Mouse (Mus musculus): ENCODE results near the gene Gpank1. TPM values are rescaled to one million over a fixed set of nuclear protein-coding genes. Genes with fewer than 3 reads are reported as not detected.

Gene Gpank1
- total RNA-seq, 2 experiments from 2014 or later, result 20.3 to 36.8 TPM

Other genes with a start within 250 kb of the Gpank1 start
Only the 30 nearest of the 42 such genes appear.
- 187 and 253 TPM in 2 replicates for gene Lsm2, start 139.6 kb upstream of the Gpank1 start, total RNA-seq (2015)
- 71.7 and 78.0 TPM in 2 replicates for gene Lsm2, start 139.6 kb upstream of the Gpank1 start, total RNA-seq (2017)
- gene Vars, start 120.5 kb upstream of the Gpank1 start, total RNA-seq (2015), result 60.5 and 77.5 TPM in 2 replicates
- gene Vars, start 120.5 kb upstream of the Gpank1 start, total RNA-seq (2017), result 239 and 292 TPM in 2 replicates
- gene Vwa7, start 104.9 kb upstream of the Gpank1 start, total RNA-seq (2015), result not detected in 2 replicates
- gene Vwa7, start 104.9 kb upstream of the Gpank1 start, total RNA-seq (2017), result 0.17 TPM in 1 of 2 replicates, not detected in the other
- 0.93 and 1.9 TPM in 2 replicates for gene Sapcd1, start 93.4 kb upstream of the Gpank1 start, total RNA-seq (2015)
- gene Sapcd1, start 93.4 kb upstream of the Gpank1 start, total RNA-seq (2017), result 1.5 TPM in 1 of 2 replicates, not detected in the other
- gene Msh5, start 74.7 kb upstream of the Gpank1 start, total RNA-seq (2015), result 4.2 and 5.7 TPM in 2 replicates
- 2.4 and 3.5 TPM in 2 replicates for gene Msh5, start 74.7 kb upstream of the Gpank1 start, total RNA-seq (2017)
- gene Clic1, start 71.5 kb upstream of the Gpank1 start, total RNA-seq (2015), result 209 and 248 TPM in 2 replicates
- 225 and 254 TPM in 2 replicates for gene Clic1, start 71.5 kb upstream of the Gpank1 start, total RNA-seq (2017)
- 1.8 and 2.6 TPM in 2 replicates for gene Ddah2, start 62.4 kb upstream of the Gpank1 start, total RNA-seq (2015)
- 1.9 and 3.5 TPM in 2 replicates for gene Ddah2, start 62.4 kb upstream of the Gpank1 start, total RNA-seq (2017)
- gene Ly6g6c, start 56.1 kb upstream of the Gpank1 start, total RNA-seq (2015), result not detected in 2 replicates
- not detected in 2 replicates for gene Ly6g6c, start 56.1 kb upstream of the Gpank1 start, total RNA-seq (2017)
- not detected in 2 replicates for gene Mpig6b, start 55.3 kb upstream of the Gpank1 start, total RNA-seq (2015)
- not detected in 2 replicates for gene Mpig6b, start 55.3 kb upstream of the Gpank1 start, total RNA-seq (2017)
- not detected in 2 replicates for gene Ly6g6e, start 44.6 kb upstream of the Gpank1 start, total RNA-seq (2015)
- not detected in 2 replicates for gene Ly6g6e, start 44.6 kb upstream of the Gpank1 start, total RNA-seq (2017)
- not detected in 2 replicates for gene Ly6g6d, start 43.4 kb upstream of the Gpank1 start, total RNA-seq (2015)
- gene Ly6g6d, start 43.4 kb upstream of the Gpank1 start, total RNA-seq (2017), result not detected in 2 replicates
- not detected in 2 replicates for gene Ly6g6f, start 35.8 kb upstream of the Gpank1 start, total RNA-seq (2015)
- not detected in 2 replicates for gene Ly6g6f, start 35.8 kb upstream of the Gpank1 start, total RNA-seq (2017)
- gene Abhd16a, start 32.2 kb upstream of the Gpank1 start, total RNA-seq (2015), result 17.5 and 21.1 TPM in 2 replicates
- 22.7 and 26.0 TPM in 2 replicates for gene Abhd16a, start 32.2 kb upstream of the Gpank1 start, total RNA-seq (2017)
- not detected in 2 replicates for gene Ly6g5c, start 13.2 kb upstream of the Gpank1 start, total RNA-seq (2015)
- gene Ly6g5c, start 13.2 kb upstream of the Gpank1 start, total RNA-seq (2017), result not detected in 2 replicates
- gene Ly6g5b, start 6.0 kb upstream of the Gpank1 start, total RNA-seq (2015), result 0.84 and 1.4 TPM in 2 replicates
- gene Ly6g5b, start 6.0 kb upstream of the Gpank1 start, total RNA-seq (2017), result 0.27 and 0.92 TPM in 2 replicates
- gene Csnk2b, start 598 bp downstream of the Gpank1 start, total RNA-seq (2015), result 411 and 443 TPM in 2 replicates
- gene Csnk2b, start 598 bp downstream of the Gpank1 start, total RNA-seq (2017), result 375 TPM in 2 replicates
- gene D17H6S53E, start 4.9 kb downstream of the Gpank1 start, total RNA-seq (2015), result 1.5 and 3.6 TPM in 2 replicates
- 7.7 and 7.9 TPM in 2 replicates for gene D17H6S53E, start 4.9 kb downstream of the Gpank1 start, total RNA-seq (2017)
- gene Apom, start 10.6 kb downstream of the Gpank1 start, total RNA-seq (2015), result not detected in 2 replicates
- gene Apom, start 10.6 kb downstream of the Gpank1 start, total RNA-seq (2017), result not detected in 2 replicates
- 73.9 and 78.5 TPM in 2 replicates for gene Bag6, start 13.7 kb downstream of the Gpank1 start, total RNA-seq (2015)
- 77.3 and 88.5 TPM in 2 replicates for gene Bag6, start 13.7 kb downstream of the Gpank1 start, total RNA-seq (2017)
- 228 and 262 TPM in 2 replicates for gene Prrc2a, start 43.4 kb downstream of the Gpank1 start, total RNA-seq (2015)
- gene Prrc2a, start 43.4 kb downstream of the Gpank1 start, total RNA-seq (2017), result 59.6 and 63.9 TPM in 2 replicates
- gene Aif1, start 54.6 kb downstream of the Gpank1 start, total RNA-seq (2015), result 5.8 and 12.4 TPM in 2 replicates
- gene Aif1, start 54.6 kb downstream of the Gpank1 start, total RNA-seq (2017), result 8.9 and 11.5 TPM in 2 replicates
- 65.2 and 70.1 TPM in 2 replicates for gene Lst1, start 67.0 kb downstream of the Gpank1 start, total RNA-seq (2015)
- gene Lst1, start 67.0 kb downstream of the Gpank1 start, total RNA-seq (2017), result 47.2 and 99.6 TPM in 2 replicates
- 0.22 and 0.81 TPM in 2 replicates for gene Ltb, start 73.0 kb downstream of the Gpank1 start, total RNA-seq (2015)
- 0.47 and 4.4 TPM in 2 replicates for gene Ltb, start 73.0 kb downstream of the Gpank1 start, total RNA-seq (2017)
- gene Tnf, start 80.6 kb downstream of the Gpank1 start, total RNA-seq (2015), result 18.6 and 33.2 TPM in 2 replicates
- gene Tnf, start 80.6 kb downstream of the Gpank1 start, total RNA-seq (2017), result 11.1 and 16.4 TPM in 2 replicates
- not detected in 2 replicates for gene Lta, start 83.9 kb downstream of the Gpank1 start, total RNA-seq (2015)
- not detected in 2 replicates for gene Lta, start 83.9 kb downstream of the Gpank1 start, total RNA-seq (2017)
- not detected in 2 replicates for gene Gm16181, start 99.4 kb downstream of the Gpank1 start, total RNA-seq (2015)
- gene Gm16181, start 99.4 kb downstream of the Gpank1 start, total RNA-seq (2017), result not detected in 2 replicates
- gene Atp6v1g2, start 112.2 kb downstream of the Gpank1 start, total RNA-seq (2015), result 4.1 and 6.9 TPM in 2 replicates
- gene Atp6v1g2, start 112.2 kb downstream of the Gpank1 start, total RNA-seq (2017), result 1.1 and 2.4 TPM in 2 replicates
- 1.9 and 3.1 TPM in 2 replicates for gene Nfkbil1, start 114.3 kb downstream of the Gpank1 start, total RNA-seq (2015)
- 6.7 and 8.0 TPM in 2 replicates for gene Nfkbil1, start 114.3 kb downstream of the Gpank1 start, total RNA-seq (2017)
- gene Ddx39b, start 120.3 kb downstream of the Gpank1 start, total RNA-seq (2015), result 289 and 314 TPM in 2 replicates
- 188 and 193 TPM in 2 replicates for gene Ddx39b, start 120.3 kb downstream of the Gpank1 start, total RNA-seq (2017)
- gene H2-D1, start 141.3 kb downstream of the Gpank1 start, total RNA-seq (2015), result 248 and 262 TPM in 2 replicates
- gene H2-D1, start 141.3 kb downstream of the Gpank1 start, total RNA-seq (2017), result 464 and 467 TPM in 2 replicates

Measured in megakaryocyte progenitor cell, adult 5-6 weeks (primary cell).